Mouse (Mus musculus): ENCODE measurements around the gene Adamts14.

The Adamts14 gene

DNA sequence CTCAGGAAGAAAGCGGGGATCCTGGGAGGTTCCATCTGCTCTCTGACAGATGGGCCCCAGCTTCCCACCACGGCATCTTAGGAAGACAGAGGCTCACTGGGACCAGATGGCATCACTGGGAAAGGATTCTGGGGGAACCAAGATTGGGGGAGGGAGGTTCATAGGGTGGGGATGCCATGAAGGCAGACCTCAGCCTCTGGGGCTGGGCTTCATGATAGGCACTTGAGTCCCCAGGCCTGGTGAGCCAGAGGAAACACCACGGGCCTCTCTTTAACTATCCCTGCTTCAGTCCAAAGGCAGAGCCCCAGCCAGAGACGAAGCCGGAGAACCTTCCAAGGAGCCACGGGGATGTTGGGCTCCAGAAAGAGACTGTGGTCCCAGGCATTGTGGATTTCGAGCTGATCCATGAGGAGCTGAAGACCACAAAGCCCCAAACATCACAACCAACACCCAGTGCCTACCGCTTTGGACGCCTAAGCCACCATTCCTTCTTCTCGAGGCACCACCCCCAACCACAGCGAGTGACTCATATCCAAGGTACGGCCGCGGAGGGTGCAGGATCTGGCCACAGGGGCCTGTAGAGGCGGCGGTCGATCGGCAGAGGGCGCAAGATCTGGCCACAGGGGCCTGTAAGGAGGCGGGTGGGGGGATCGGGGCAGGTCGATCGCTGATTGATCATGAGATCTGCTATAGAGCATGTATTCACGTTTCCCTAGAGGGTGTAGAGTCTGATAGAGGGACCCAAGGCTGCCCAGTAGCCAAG, 97.6 kb downstream of the Adamts14 start:
- DNase-seq, result no peak

GRCm38 (mm10) chr10:61174711-61175441, 98.4 kb downstream of the Adamts14 start:
- DNase-seq, result no peak

- no peak for DNase-seq
Observed at GRCm38 (mm10) chr10:61172496-61172895, 100.7 kb downstream of the Adamts14 start.

- DNase-seq, result no peak
Observed at GRCm38 (mm10) chr10:61171654-61172053, 101.6 kb downstream of the Adamts14 start, which contains the start of gene Tbata. Gene Tbata (plus strand): TSS chr10:61171954.

DNA sequence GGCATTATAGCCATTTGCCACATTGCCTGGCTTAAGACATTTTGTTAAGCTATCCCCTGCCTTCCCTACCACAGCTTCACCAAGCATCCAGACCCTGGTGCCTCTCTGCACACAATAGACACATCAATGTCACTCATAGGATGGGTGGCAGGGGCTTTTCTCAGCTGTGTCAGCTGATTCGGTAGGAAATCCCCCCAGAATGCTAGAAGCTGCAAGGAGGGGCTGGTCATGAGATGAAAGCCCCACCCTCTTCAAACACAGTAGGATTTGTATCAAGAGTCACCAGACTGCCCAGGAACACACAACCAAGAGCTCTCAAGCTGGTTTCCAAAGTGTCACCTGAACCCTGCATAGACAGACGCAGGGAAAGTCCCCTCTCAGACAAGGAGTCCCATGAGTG, 104.8 kb downstream of the Adamts14 start:
- no peak for DNase-seq

DNA sequence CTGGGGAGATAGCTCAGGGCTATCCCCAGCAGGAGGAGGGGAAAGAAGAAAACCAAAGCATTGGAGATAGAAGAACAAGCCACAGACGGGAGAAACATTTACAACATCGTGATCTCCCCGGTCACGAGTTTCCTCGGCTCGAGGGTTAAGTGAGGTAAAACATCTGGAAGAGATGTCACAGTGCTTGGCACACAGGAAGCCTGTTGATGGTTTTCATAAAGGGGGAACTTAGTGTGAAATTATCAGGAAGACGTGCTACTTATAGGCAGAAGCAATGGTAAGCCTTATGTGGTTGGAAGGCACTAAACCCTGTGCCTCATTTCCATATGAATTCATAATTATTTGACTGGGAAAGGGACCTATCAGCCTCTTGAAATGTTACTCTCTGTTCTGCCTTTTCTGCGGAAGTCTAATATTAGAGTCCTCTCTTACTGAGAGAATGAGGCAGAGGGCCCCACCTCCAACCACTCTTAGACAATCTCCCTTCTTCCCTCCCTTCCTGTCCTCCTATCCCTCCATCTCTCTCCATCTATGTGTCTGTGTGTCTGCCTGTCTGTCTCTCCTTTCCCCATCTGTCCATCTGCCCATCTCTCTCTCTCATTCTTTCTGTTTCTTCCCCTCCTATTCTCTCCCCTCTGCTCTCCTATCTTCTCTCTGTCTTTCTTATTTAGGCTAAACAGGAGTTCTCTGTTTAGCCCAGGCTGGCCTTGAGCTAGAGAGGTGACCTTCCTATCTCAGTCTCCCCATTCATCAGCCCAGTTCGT, 105.7 kb downstream of the Adamts14 start:
- DNase-seq, result no peak

GRCm38 (mm10) chr10:61162366-61162765, 110.9 kb downstream of the Adamts14 start:
- DNase-seq, result peak; percentile 13 to 55

DNA sequence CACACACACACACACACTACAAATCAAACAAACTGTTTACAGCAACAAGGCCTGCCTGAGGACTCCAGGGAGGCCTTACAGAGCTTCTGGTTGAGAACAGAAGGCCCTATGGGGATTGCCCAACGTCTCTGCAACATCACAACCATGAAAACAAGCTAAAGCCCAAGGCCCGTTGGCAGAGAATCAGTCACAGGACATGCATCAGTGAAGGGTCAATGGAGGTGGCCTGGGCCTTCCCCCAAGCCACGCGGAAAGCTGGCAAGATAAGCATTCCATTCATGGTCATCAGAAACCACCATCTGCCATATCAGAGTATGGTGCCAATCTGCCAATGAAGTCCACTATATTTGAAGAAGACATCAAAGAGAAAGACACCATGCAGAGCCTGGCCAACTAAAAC, 112.6 kb downstream of the Adamts14 start:
- peak in 1 of 2 experiments; percentile 38 for DNase-seq

GRCm38 (mm10) chr10:61160089-61160488, 113.1 kb downstream of the Adamts14 start:
- DNase-seq, result no peak

- no peak for DNase-seq
Observed at GRCm38 (mm10) chr10:61158594-61158993, 114.6 kb downstream of the Adamts14 start.

- no peak for DNase-seq
Observed at GRCm38 (mm10) chr10:61156453-61156852, 116.8 kb downstream of the Adamts14 start.

DNA sequence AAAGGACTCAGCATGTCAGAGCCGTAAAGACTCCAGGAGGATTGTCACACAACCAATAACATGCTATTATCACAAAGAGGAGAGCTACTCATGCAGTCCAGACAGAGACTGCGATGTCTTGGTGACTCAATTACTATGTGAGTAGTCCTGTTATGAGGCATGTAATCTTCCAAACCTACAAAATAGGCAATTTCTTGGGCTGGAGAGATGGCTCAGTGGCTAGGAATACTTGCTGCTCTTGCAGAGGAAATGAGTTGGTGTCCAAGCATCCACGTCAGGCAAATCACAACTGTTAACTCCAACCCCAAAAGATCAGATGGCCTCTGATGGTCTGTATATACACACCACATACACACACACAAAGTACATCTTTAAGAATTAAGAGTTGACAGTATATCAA, 117.6 kb downstream of the Adamts14 start:
- no peak for DNase-seq

GRCm38 (mm10) chr10:61152131-61152530, 121.1 kb downstream of the Adamts14 start:
- no peak for DNase-seq

- DNase-seq, result no peak
Observed at GRCm38 (mm10) chr10:61150616-61151015, 122.6 kb downstream of the Adamts14 start.

- DNase-seq, result no peak
Observed at GRCm38 (mm10) chr10:61149476-61149875, 123.8 kb downstream of the Adamts14 start.

DNA sequence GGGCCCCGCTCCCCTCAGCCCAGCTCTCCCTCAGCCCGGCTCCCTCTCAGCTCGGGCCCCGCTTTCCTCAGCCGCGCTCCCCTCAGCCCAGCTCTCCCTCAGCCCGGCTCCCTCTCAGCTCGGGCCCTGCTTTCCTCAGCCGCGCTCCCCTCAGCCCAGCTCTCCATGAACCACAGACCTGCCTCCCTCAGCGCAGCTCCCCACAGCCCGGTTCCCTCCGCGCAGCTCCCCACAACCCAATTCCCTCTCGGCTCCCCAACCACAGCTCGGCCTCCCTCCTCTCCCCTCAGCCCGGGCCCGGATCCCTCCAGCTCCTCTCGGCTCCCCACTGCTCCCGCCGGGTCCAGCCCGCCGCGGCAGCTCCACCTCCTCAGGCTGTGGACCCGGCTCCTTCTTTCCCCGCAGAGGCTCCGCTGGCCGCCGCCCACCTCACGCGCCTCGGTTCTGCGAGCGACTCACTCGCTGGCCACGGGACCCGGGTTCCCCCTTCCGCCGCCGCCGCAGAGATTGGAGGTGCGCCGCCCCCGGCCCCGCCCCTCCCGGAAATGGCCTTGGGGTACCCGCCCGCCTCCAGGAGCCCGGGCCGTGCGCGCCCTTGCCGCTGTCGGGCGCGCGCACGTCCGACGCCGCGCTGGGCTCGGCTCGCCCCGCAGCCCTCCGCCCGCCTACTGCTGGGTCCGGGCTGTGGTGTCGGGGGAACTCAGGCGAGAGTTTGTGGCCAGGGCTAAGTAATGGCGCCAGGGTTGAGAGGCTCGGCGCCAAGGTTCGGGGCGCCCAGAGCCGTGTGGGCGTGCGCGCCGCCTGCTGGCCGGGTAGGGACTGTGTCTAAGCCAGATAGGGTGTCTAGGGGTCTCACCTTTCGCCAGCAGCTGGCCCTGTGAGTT, 125.8 kb downstream of the Adamts14 start, which contains the start of gene Sgpl1:
Gene Sgpl1, minus strand, starts transcription at position 547 of the 884 bp plus-strand sequence.
- peak; percentile 93 to 96 for DNase-seq

All from kidney, postnatal 25 days (tissue).